Mouse (Mus musculus) CH12.LX (cell line): ENCODE results near the gene Cfap69. TPM values are rescaled to one million over a fixed set of nuclear protein-coding genes. Genes with fewer than 3 reads are reported as not detected.

Experiments used
- DNase-seq: peaks from one replicate; pipeline ENCODE4 v3.0.0-alpha.2; 2013; ENCODE audit errors: extremely low read depth
- H3K27ac ChIP-seq: 2 replicates; pipeline ENCODE4 v1.5.1; 2012; ENCODE audit warnings: low read depth, mild to moderate bottlenecking, control low read depth, moderate library complexity; ENCODE audit not compliant: insufficient read depth
- H3K27me3 ChIP-seq: replicated peaks from 2 replicates; pipeline ENCODE3; 2012; ENCODE audit warnings: inconsistent platforms
- H3K36me3 ChIP-seq, 2 experiments: replicated peaks in 1 of 2; 2 replicates each; pipeline versions ENCODE3 to v1.6.1; 2012; ENCODE audit warnings: inconsistent platforms in 1 of 2, low read length in 1 of 2, mild to moderate bottlenecking in 1 of 2, mixed read lengths in 1 of 2, moderate library complexity in 1 of 2; ENCODE audit not compliant: control insufficient read depth in 1 of 2, insufficient read depth in 1 of 2
- H3K4me1 ChIP-seq, 2 experiments: 2 replicates each; pipeline ENCODE4 v1.6.1; 2012; ENCODE audit warnings: inconsistent platforms in 1 of 2, moderate library complexity in 1 of 2; ENCODE audit not compliant: insufficient read depth in 2 of 2, control insufficient read depth in 1 of 2
- H3K4me2 ChIP-seq: 2 replicates; pipeline ENCODE4 v1.6.1; 2012; ENCODE audit warnings: low read depth, mild to moderate bottlenecking, control low read depth; ENCODE audit not compliant: poor library complexity, insufficient read depth, severe bottlenecking
- H3K4me3 ChIP-seq, 3 experiments: fragments of 150-350 bp in 1 of 3; sonication (generic) in 1 of 3; replicated peaks in 1 of 3; 2 replicates each; pipeline versions ENCODE3 to v1.5.1; 2011 to 2012; ENCODE audit warnings: low read depth in 2 of 3, low read length in 2 of 3, mild to moderate bottlenecking in 2 of 3, moderate library complexity in 2 of 3, control low read depth in 1 of 3, improper control_type of control experiment in 1 of 3, inconsistent platforms in 1 of 3, mixed read lengths in 1 of 3; ENCODE audit not compliant: poor library complexity in 1 of 3
- H3K79me2 ChIP-seq: replicated peaks from 2 replicates; pipeline ENCODE4 v1.6.1; 2012; ENCODE audit warnings: mild to moderate bottlenecking, moderate library complexity; ENCODE audit not compliant: control insufficient read depth, poor library complexity, insufficient read depth, severe bottlenecking; ENCODE audit errors: extremely low read depth
- H3K9ac ChIP-seq: 2 replicates; pipeline ENCODE4 v1.6.1; 2012; ENCODE audit warnings: low read depth, mild to moderate bottlenecking, control low read depth, moderate library complexity; ENCODE audit not compliant: insufficient read depth
- H3K9me3 ChIP-seq: replicated peaks from 2 replicates; pipeline ENCODE3; 2012; ENCODE audit warnings: low read length, inconsistent platforms, mixed read lengths
- BHLHE40 ChIP-seq: IDR thresholded peaks from 2 replicates; pipeline ENCODE4 v1.6.1; 2011; ENCODE audit warnings: mild to moderate bottlenecking, low read depth, low read length, improper control_type of control experiment
- CHD2 ChIP-seq: IDR thresholded peaks from 2 replicates; pipeline ENCODE4 v1.6.1; 2011; ENCODE audit warnings: low read length, improper control_type of control experiment
- CTCF ChIP-seq, 2 experiments: IDR thresholded peaks in 1 of 2; conservative IDR thresholded peaks in 1 of 2; 2 replicates each; pipeline ENCODE4 v1.5.1; 2011 to 2012; ENCODE audit warnings: low read depth in 2 of 2, low read length in 2 of 2, improper control_type of control experiment in 1 of 2, inconsistent platforms in 1 of 2, mild to moderate bottlenecking in 1 of 2, moderate library complexity in 1 of 2
- ELF1 ChIP-seq: IDR thresholded peaks from 2 replicates; pipeline ENCODE4 v1.6.1; 2014; ENCODE audit warnings: low read depth, mild to moderate bottlenecking, inconsistent platforms, low read length, improper control_type of control experiment
- EP300 ChIP-seq: IDR thresholded peaks from 2 replicates; pipeline ENCODE4 v1.6.1; 2011; ENCODE audit warnings: low read length, improper control_type of control experiment
- ETS1 ChIP-seq: conservative IDR thresholded peaks from 2 replicates; pipeline ENCODE4 v1.6.1; 2012; ENCODE audit warnings: low read depth, mild to moderate bottlenecking, inconsistent platforms, low read length, improper control_type of control experiment, moderate library complexity
- IRF4 ChIP-seq: IDR thresholded peaks from 2 replicates; pipeline ENCODE4 v1.6.1; 2014; ENCODE audit warnings: low read depth, mild to moderate bottlenecking, inconsistent platforms, low read length, improper control_type of control experiment
- JUN ChIP-seq: IDR thresholded peaks from 2 replicates; pipeline ENCODE4 v1.6.1; 2011; ENCODE audit warnings: low read depth, mild to moderate bottlenecking, low read length, improper control_type of control experiment, moderate library complexity; ENCODE audit not compliant: insufficient read depth
- JUND ChIP-seq: conservative IDR thresholded peaks from 2 replicates; pipeline ENCODE4 v1.6.1; 2011; ENCODE audit warnings: low read depth, low read length, improper control_type of control experiment
- KAT2A ChIP-seq: IDR thresholded peaks from 2 replicates; pipeline ENCODE4 v1.6.1; 2012; ENCODE audit warnings: low read length, improper control_type of control experiment, inconsistent platforms; ENCODE audit not compliant: insufficient replicate concordance
- MAFK ChIP-seq: IDR thresholded peaks from 2 replicates; pipeline ENCODE4 v1.6.1; 2011; ENCODE audit warnings: low read length, improper control_type of control experiment; ENCODE audit not compliant: insufficient replicate concordance
- MAX ChIP-seq: IDR thresholded peaks from 2 replicates; pipeline ENCODE4 v1.6.1; 2011; ENCODE audit warnings: low read length, improper control_type of control experiment
- MAZ ChIP-seq: IDR thresholded peaks from 2 replicates; pipeline ENCODE4 v1.6.1; 2012; ENCODE audit warnings: low read depth, mild to moderate bottlenecking, inconsistent platforms, low read length, improper control_type of control experiment, moderate library complexity
- MEF2A ChIP-seq: IDR thresholded peaks from 2 replicates; pipeline ENCODE4 v1.6.1; 2014; ENCODE audit warnings: low read depth, mild to moderate bottlenecking, inconsistent platforms, low read length, improper control_type of control experiment, borderline replicate concordance
- MXI1 ChIP-seq: IDR thresholded peaks from 2 replicates; pipeline ENCODE4 v1.6.1; 2011; ENCODE audit warnings: mild to moderate bottlenecking, low read depth, low read length, improper control_type of control experiment
- MYC ChIP-seq: IDR thresholded peaks from 2 replicates; pipeline ENCODE4 v1.6.1; 2011; ENCODE audit warnings: low read depth, mild to moderate bottlenecking, improper control_type of control experiment, low read length
- NRF1 ChIP-seq: IDR thresholded peaks from 2 replicates; pipeline ENCODE4 v1.6.1; 2014; ENCODE audit warnings: low read depth, mild to moderate bottlenecking, inconsistent platforms, low read length, improper control_type of control experiment, moderate library complexity
- PAX5 ChIP-seq: IDR thresholded peaks from 2 replicates; pipeline ENCODE4 v1.6.1; 2012; ENCODE audit warnings: low read length, inconsistent platforms, mixed read lengths
- POLR2A ChIP-seq: IDR thresholded peaks from 2 replicates; pipeline ENCODE4 v1.6.1; 2011; ENCODE audit warnings: low read depth, mild to moderate bottlenecking, improper control_type of control experiment, low read length
- POLR2AphosphoS2 ChIP-seq: IDR thresholded peaks from 2 replicates; pipeline ENCODE4 v1.6.1; 2011; ENCODE audit warnings: low read depth, low read length, improper control_type of control experiment
- RAD21 ChIP-seq: IDR thresholded peaks from 2 replicates; pipeline ENCODE4 v1.6.1; 2011; ENCODE audit warnings: low read depth, mild to moderate bottlenecking, low read length, improper control_type of control experiment, moderate library complexity
- RCOR1 ChIP-seq: conservative IDR thresholded peaks from 2 replicates; pipeline ENCODE4 v1.6.1; 2012; ENCODE audit warnings: low read depth, mild to moderate bottlenecking, inconsistent platforms, low read length, improper control_type of control experiment
- SIN3A ChIP-seq: IDR thresholded peaks from 2 replicates; pipeline ENCODE4 v1.6.1; 2012; ENCODE audit warnings: low read length, improper control_type of control experiment, inconsistent platforms
- SMC3 ChIP-seq: IDR thresholded peaks from 2 replicates; pipeline ENCODE4 v1.6.1; 2011; ENCODE audit warnings: low read depth, low read length, improper control_type of control experiment
- TBP ChIP-seq: conservative IDR thresholded peaks from 2 replicates; pipeline ENCODE4 v1.6.1; 2011; ENCODE audit warnings: low read depth, low read length, improper control_type of control experiment
- TCF12 ChIP-seq: IDR thresholded peaks from 2 replicates; pipeline ENCODE4 v1.6.1; 2014; ENCODE audit warnings: low read depth, mild to moderate bottlenecking, inconsistent platforms, low read length, improper control_type of control experiment
- UBTF ChIP-seq: IDR thresholded peaks from 2 replicates; pipeline ENCODE4 v1.6.1; 2012; ENCODE audit warnings: low read depth, mild to moderate bottlenecking, inconsistent platforms, low read length, improper control_type of control experiment, moderate library complexity
- USF1 ChIP-seq: IDR thresholded peaks from 2 replicates; pipeline ENCODE4 v1.6.1; 2014; ENCODE audit warnings: low read depth, mild to moderate bottlenecking, inconsistent platforms, low read length, improper control_type of control experiment
- USF2 ChIP-seq: conservative IDR thresholded peaks from 2 replicates; pipeline ENCODE4 v1.6.1; 2011; ENCODE audit warnings: low read depth, low read length, improper control_type of control experiment
- ZC3H11A ChIP-seq: IDR thresholded peaks from 2 replicates; pipeline ENCODE4 v1.6.1; 2012; ENCODE audit warnings: low read depth, mild to moderate bottlenecking, inconsistent platforms, low read length, improper control_type of control experiment
- ZMIZ1 ChIP-seq: IDR thresholded peaks from 2 replicates; pipeline ENCODE4 v1.6.1; 2012; ENCODE audit warnings: low read depth, mild to moderate bottlenecking, inconsistent platforms, low read length, improper control_type of control experiment
- ZNF384 ChIP-seq: IDR thresholded peaks from 2 replicates; pipeline ENCODE4 v1.6.1; 2012; ENCODE audit warnings: low read depth, low read length, improper control_type of control experiment, inconsistent platforms
- dilution Hi-C: fragments of 300-500 bp; cut with MboI; formaldehyde crosslinking; loops from 2 replicates; pipeline ENCODE4 v1.14.3; 2020; ENCODE audit warnings: low sequenced_read_pairs; ENCODE audit not compliant: extremely low pct_unique_long_range_greater_than_20kb, extremely low pct_ligation_motif_present
- in situ Hi-C: fragments of 300-500 bp; cut with MboI; formaldehyde crosslinking; loops from 3 replicates; pipeline ENCODE4 v1.14.3; 2019; ENCODE audit warnings: low sequenced_read_pairs, low pct_ligation_motif_present, low pct_unique_long_range_greater_than_20kb, mixed read lengths
- polyA plus RNA-seq: library from polyadenylated mRNA; unstranded; fragments of >175 nt; gene quantifications from 2 replicates; pipeline ENCODE4 v1.2.1, GENCODE M21; 2012; ENCODE audit warnings: low read depth; ENCODE audit not compliant: insufficient read length
- total RNA-seq, 2 experiments: library from RNA; depleted of rRNA; stranded (reverse); fragments of 300-350 nt in 1 of 2; fragments of >200 nt in 1 of 2; gene quantifications; 2 replicates each; pipeline ENCODE4 v1.2.3; 2012 to 2014

The Cfap69 gene
- total and polyA plus RNA-seq, 3 experiments = 0.51 to 1.5 (median 1.2) TPM

DNA sequence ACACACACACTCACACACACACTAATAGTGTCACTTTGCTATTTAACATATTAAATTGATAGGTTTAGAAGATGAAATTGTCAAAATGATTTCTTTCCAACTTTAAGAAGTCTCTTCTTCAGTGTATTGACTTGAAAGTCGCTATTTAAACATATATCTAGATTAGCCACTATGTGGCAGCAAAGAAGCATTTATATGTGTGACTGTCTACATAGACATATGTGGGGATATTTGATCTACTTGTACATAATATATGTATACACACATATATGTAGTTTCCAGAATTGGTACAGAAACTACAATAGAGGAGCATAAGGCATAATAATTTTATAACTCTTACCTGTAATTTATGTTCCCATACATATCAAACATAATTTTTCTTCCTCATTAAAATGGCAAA, 17.9 kb downstream of the Cfap69 start:
- no peak overlapping the region for H3K27ac ChIP-seq
- H3K9me3 ChIP-seq = no peaks in the 10 kb centered on the region
- in situ Hi-C loops (loop anchor here (25.0 kb wide), 1 partner anchor 134 kb away; the partner anchor contains the start of gene Cldn12), dilution Hi-C loops (no loop called here)
- no peak overlapping the region for H3K9ac ChIP-seq
- H3K4me2 ChIP-seq = no peak overlapping the region
- no peaks in the 10 kb centered on the region for H3K79me2 ChIP-seq
- H3K4me1 ChIP-seq = no peaks in the 10 kb centered on the region
- TF ChIP-seq CTCF (conservative IDR thresholded peaks at IDR 0.05 in 1 of 2, IDR thresholded peaks at IDR 0.05 in 1 of 2; ENCODE audit: low read depth in 2 of 2, low read length in 2 of 2) = peak in 1 of 2 experiments; percentile 67; a peak in 2 of 4 replicates
- TF ChIP-seq USF1 = no peak
- no peak for TF ChIP-seq NRF1
- TF ChIP-seq SMC3 = peak; percentile 47
- peak; percentile 78 for TF ChIP-seq RAD21
- DNase-seq = peak; percentile 13
- no peaks in the 10 kb centered on the region for H3K36me3 ChIP-seq
- no peaks in the 10 kb centered on the region for H3K27me3 ChIP-seq
- H3K4me3 ChIP-seq = no peak overlapping the region

GRCm38 (mm10) chr5:5638496-5638895, 25.5 kb downstream of the Cfap69 start:
- Histone ChIP-seq H3K4me3 (no peak overlapping the region), H3K9ac (no peak overlapping the region), H3K79me2 (no peaks in the 10 kb centered on the region), H3K27me3 (no peaks in the 10 kb centered on the region), H3K9me3 (no peaks in the 10 kb centered on the region), H3K4me2 (no peak overlapping the region), H3K4me1 (peaks cover 0 to 10% of the 10 kb centered on the region in 2 experiments; a peak in 2 of 4 replicates), H3K27ac (no peak overlapping the region), H3K36me3 (no peaks in the 10 kb centered on the region)
- in situ Hi-C loops = loop anchor here (25.0 kb wide), 1 partner anchor 126 kb away; the partner anchor contains the start of gene Cldn12
- dilution Hi-C loops = no loop called here
- peak; percentile 76 for DNase-seq
- 0 out of 2 replicates have a peak, but pooled peaks have one; percentile 32 for TF ChIP-seq MEF2A
- peak; percentile 34; the same call in 1 of the 2 replicates for TF ChIP-seq ELF1
- peak; percentile 40; the same call in 1 of the 2 replicates for TF ChIP-seq CHD2
- TF ChIP-seq SMC3 = no peak
- TF ChIP-seq RCOR1 = peak; percentile 66; the same call in 1 of the 2 replicates
- no peak for TF ChIP-seq USF2
- no peak for TF ChIP-seq NRF1
- TF ChIP-seq ZNF384 = peak; percentile 51; the same call in 1 of the 2 replicates
- no peak for TF ChIP-seq POLR2A
- TF ChIP-seq EP300 = peak; percentile 95
- TF ChIP-seq POLR2AphosphoS2 = no peak
- TF ChIP-seq KAT2A = no peak
- TF ChIP-seq IRF4 = peak; percentile 90
- TF ChIP-seq RAD21 = no peak
- no peak for TF ChIP-seq ZC3H11A
- TF ChIP-seq SIN3A = no peak
- TF ChIP-seq MYC = 0 out of 2 replicates have a peak, but pooled peaks have one; percentile 31
- peak; percentile 97 for TF ChIP-seq JUN
- no peak for TF ChIP-seq MXI1
- peak; percentile 58; the same call in 1 of the 2 replicates for TF ChIP-seq ETS1
- no peak for TF ChIP-seq USF1
- TF ChIP-seq TBP = no peak
- no peak for TF ChIP-seq MAX
- peak; percentile 98 for TF ChIP-seq JUND
- TF ChIP-seq PAX5 = no peak
- TF ChIP-seq MAFK = peak; percentile 39; the same call in 1 of the 2 replicates
- no peak for TF ChIP-seq UBTF
- no peak for TF ChIP-seq CTCF (conservative IDR thresholded peaks at IDR 0.05 in 1 of 2, IDR thresholded peaks at IDR 0.05 in 1 of 2; ENCODE audit: low read depth in 2 of 2, low read length in 2 of 2)
- no peak for TF ChIP-seq MAZ
- TF ChIP-seq BHLHE40 = peak; percentile 49
- TF ChIP-seq TCF12 = no peak
- TF ChIP-seq ZMIZ1 = no peak
